Mouse (Mus musculus) small intestine, adult 2 months (tissue): ENCODE measurements around the gene Cemip. TPM values are rescaled to one million over a fixed set of nuclear protein-coding genes. Genes with fewer than 3 reads are reported as not detected.

ENCODE experiments used
- H3K27ac ChIP-seq: fragments of 200-500 bp; 2 replicates; pipeline ENCODE4 v1.5.1; 2012; ENCODE audit warnings: low read depth, low read length, control low read depth, inconsistent platforms; ENCODE audit not compliant: insufficient read depth
- H3K27me3 ChIP-seq: fragments of 200-500 bp; 2 replicates; pipeline ENCODE4 v1.6.1; 2012; ENCODE audit warnings: mild to moderate bottlenecking, moderate library complexity, low read length, inconsistent platforms; ENCODE audit not compliant: control insufficient read depth, insufficient read depth
- H3K36me3 ChIP-seq: fragments of 200-500 bp; 2 replicates; pipeline ENCODE4 v1.6.1; 2012; ENCODE audit warnings: mild to moderate bottlenecking, low read length, control low read depth, inconsistent platforms; ENCODE audit not compliant: control insufficient read depth, insufficient read depth
- H3K4me1 ChIP-seq: fragments of 200-500 bp; 2 replicates; pipeline ENCODE4 v1.6.1; 2012; ENCODE audit warnings: low read length, inconsistent platforms, mixed read lengths; ENCODE audit not compliant: control insufficient read depth, insufficient read depth, insufficient read length
- H3K4me3 ChIP-seq: fragments of 200-500 bp; 2 replicates; pipeline ENCODE4 v1.5.1; 2012; ENCODE audit warnings: low read depth, mild to moderate bottlenecking, control low read depth, inconsistent platforms, low read length, moderate library complexity
- CTCF ChIP-seq: fragments of 200-500 bp; IDR thresholded peaks from 2 replicates; pipeline ENCODE4 v1.5.1; 2012; ENCODE audit warnings: low read depth, mild to moderate bottlenecking, control low read depth, inconsistent platforms, low read length, moderate library complexity, mixed read lengths; ENCODE audit not compliant: insufficient replicate concordance, insufficient read length; ENCODE audit errors: extremely low read depth
- POLR2A ChIP-seq: fragments of 200-500 bp; IDR thresholded peaks from 2 replicates; pipeline ENCODE4 v1.6.1; 2012; ENCODE audit warnings: low read depth, mild to moderate bottlenecking, control low read depth, inconsistent platforms, low read length, moderate library complexity
- WGBS: fragments of 180-500 bp; shearing (Covaris S2); methylation state at CpG from one replicate; pipeline ENCODE4 v1.1.7; 2018; 5-methylcytosine and 5-hydroxymethylcytosine counted together
- polyA plus RNA-seq: library from polyadenylated mRNA; depleted of rRNA; stranded (reverse); fragments of >200 nt; gene quantifications from 2 replicates; pipeline ENCODE4 v1.2.3, GENCODE M21; 2012

Gene Cemip
- polyA plus RNA-seq, 1 experiment = 0.27 TPM

DNA sequence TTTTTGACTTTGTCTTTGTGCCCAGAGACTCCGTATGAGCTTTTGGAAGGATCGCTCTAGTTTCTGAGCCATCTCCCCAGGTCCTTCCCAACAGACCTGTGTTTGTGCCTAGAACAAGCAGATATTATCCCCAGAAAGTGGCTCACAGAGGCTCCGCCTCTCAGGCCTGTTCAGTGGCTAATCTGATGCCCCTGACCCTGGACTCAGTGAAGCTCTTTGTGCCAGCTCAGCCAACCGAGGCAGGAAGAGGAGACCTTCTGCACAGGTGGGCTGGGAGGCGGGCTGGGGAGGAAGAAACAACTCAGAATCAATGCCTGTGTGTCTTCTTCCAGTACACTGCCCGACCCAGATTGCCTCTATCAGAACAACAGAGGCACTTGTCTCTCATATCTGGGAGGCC is 81.9 kb downstream of the Cemip start:
- H3K27me3 ChIP-seq = no peaks in the 10 kb centered on the region
- TF ChIP-seq CTCF = no peak
- TF ChIP-seq POLR2A = no peak
- no peak overlapping the region for H3K27ac ChIP-seq
- 74% methylated on average over 6 of the region's 6 CpGs for WGBS
- no peaks in the 10 kb centered on the region for H3K36me3 ChIP-seq
- peaks cover 5% of the 10 kb centered on the region; the same call in 1 of the 2 replicates for H3K4me1 ChIP-seq
- H3K4me3 ChIP-seq = no peak overlapping the region

DNA sequence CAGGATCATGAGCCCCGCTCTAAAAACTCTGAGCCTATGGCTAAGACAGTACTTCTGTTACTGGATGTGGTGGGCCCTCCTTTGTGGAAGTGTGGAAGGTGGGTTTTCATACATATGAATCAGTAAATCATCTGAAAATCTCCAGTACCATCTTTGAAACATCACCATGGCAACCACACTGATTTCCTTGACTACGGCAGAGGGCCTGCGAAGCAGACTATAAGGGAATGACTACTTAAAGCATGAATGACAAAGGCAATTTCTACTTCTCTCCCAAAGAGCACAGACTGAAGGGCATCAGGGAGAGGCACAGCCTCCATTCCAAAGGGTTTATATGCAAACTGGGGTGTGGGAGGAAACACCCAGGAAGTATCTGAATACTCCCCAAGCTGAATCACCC is 84.8 kb downstream of the Cemip start:
- peaks cover 5% of the 10 kb centered on the region; the same call in 1 of the 2 replicates for H3K4me1 ChIP-seq
- TF ChIP-seq POLR2A (no peak), CTCF (no peak)
- H3K36me3 ChIP-seq = no peaks in the 10 kb centered on the region
- no peaks in the 10 kb centered on the region for H3K27me3 ChIP-seq
- WGBS = 94% methylated on average over 3 of the region's 3 CpGs
- H3K4me3 ChIP-seq = no peak overlapping the region
- H3K27ac ChIP-seq = no peak overlapping the region

DNA sequence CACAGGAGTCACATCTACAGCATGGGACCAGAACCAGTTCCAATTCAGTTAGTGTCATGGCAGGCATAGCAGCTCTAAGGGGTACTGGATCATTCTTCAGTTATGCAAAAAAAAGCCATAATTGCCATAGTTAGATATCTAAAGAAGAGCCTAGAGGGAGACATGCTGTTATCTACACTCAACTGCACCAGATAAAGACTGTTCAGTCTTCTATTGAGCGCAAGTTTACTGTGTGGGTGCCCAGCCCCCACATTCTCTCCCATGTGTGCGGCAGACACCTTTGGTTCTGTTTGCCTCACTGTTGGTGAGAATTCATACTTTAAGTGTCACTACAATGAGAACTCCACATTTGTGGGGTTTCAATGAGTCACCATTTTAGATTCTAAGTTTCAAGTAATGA is 85.6 kb downstream of the Cemip start:
- Histone ChIP-seq H3K4me1 (peaks cover 5% of the 10 kb centered on the region; the same call in 1 of the 2 replicates), H3K4me3 (no peak overlapping the region), H3K27ac (no peak overlapping the region), H3K27me3 (no peaks in the 10 kb centered on the region), H3K36me3 (no peaks in the 10 kb centered on the region)
- TF ChIP-seq POLR2A (no peak), CTCF (no peak)
- 95% methylated on average over 2 of the region's 2 CpGs for WGBS

DNA sequence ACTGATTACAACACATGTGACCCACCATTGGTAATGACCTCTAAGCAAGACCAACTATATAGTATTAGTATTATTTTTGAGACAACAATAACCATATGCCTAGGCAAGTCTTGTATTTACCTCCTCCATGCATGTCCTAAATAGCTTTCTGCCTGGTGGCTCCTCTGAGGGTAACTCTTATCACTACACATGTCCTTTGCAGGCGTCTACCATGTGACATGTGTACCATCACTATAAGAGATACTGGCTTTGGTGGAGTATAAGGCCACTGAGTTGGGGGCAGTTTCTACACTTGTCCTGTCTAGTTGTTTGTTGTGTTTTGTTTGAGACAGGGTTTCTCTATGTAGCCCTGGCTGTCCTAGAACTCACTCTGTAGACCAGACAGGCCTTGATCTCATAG is 86.7 kb downstream of the Cemip start:
- Histone ChIP-seq H3K4me1 (peaks cover 5% of the 10 kb centered on the region; the same call in 1 of the 2 replicates), H3K36me3 (no peaks in the 10 kb centered on the region), H3K4me3 (no peak overlapping the region), H3K27ac (no peak overlapping the region), H3K27me3 (no peaks in the 10 kb centered on the region)
- 91% methylated on average over 1 of the region's 1 CpGs for WGBS
- no peak for TF ChIP-seq POLR2A
- no peak for TF ChIP-seq CTCF

DNA sequence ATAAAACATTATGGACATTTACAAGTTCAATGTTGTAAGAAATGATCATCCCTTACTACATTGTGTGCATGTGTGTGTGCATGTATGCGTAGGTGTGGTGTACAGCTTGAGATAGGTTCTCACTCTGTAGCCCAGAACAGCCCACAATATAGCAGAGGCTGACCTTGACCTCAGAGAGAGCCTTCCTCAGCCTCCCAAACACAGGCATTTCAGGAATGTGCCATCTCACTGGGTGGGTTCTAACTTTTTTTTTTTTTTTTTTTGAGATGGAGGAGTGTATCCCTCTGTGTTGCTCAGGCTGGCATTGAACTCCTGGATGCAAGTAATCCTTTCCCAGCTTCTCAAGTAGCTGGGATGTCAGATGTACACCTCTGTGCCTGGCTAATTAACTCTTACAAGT is 92.0 kb downstream of the Cemip start:
- no peak for TF ChIP-seq CTCF
- Histone ChIP-seq H3K27ac (no peak overlapping the region), H3K4me1 (no peaks in the 10 kb centered on the region), H3K4me3 (no peak overlapping the region), H3K36me3 (no peaks in the 10 kb centered on the region), H3K27me3 (no peaks in the 10 kb centered on the region)
- WGBS = 89% methylated on average over 1 of the region's 1 CpGs

DNA sequence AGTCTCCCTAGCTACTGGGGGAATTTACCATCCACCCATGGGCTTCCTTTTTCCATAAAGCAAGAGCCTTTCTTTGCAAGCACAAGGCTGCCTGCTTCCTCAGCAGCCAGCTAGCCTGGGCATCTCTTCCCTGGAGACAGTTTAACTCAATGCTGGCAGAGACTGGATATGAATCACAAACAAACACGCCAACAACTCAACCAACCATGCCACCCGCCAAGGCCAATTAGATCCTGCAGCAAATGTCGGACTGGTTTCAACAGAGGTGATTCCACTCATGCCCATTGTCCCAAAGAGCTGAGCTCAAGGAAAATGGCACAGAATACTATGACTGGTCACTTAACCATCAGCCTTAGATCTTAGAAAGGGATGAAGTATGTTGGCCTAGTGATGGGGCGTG is 97.0 kb downstream of the Cemip start:
- 96% methylated on average over 4 of the region's 4 CpGs for whole genome bisulfite sequencing
- Histone ChIP-seq H3K4me3 (no peak overlapping the region), H3K36me3 (no peaks in the 10 kb centered on the region), H3K27ac (no peak overlapping the region), H3K27me3 (no peaks in the 10 kb centered on the region), H3K4me1 (no peaks in the 10 kb centered on the region)
- TF ChIP-seq CTCF = no peak
- TF ChIP-seq POLR2A = no peak

DNA sequence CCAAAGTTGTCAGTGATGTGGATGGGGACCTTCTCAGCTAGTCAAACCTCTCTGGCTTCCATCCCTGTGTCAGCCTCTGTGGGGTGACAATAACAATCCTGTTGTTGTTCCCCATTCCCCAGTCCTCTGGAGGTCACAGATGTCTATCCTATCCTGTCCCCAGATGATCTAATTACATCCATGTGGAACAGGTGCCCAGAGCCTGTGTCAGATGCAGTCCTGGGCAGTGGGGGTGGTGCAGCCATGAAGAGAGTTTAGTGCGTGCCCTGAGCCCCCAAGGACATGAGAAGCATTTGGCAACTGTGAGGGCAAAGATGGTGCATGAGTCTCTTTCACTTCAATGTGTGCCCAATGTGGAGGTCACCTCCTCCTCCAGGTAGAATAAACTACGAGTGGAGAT is 100.6 kb downstream of the Cemip start:
- H3K36me3 ChIP-seq = no peaks in the 10 kb centered on the region
- H3K4me3 ChIP-seq = no peak overlapping the region
- H3K27me3 ChIP-seq = no peaks in the 10 kb centered on the region
- peaks cover 3% of the 10 kb centered on the region; the same call in 1 of the 2 replicates for H3K4me1 ChIP-seq
- H3K27ac ChIP-seq = no peak overlapping the region
- TF ChIP-seq CTCF = no peak
- TF ChIP-seq POLR2A = no peak
- 87% methylated on average over 2 of the region's 2 CpGs for WGBS

DNA sequence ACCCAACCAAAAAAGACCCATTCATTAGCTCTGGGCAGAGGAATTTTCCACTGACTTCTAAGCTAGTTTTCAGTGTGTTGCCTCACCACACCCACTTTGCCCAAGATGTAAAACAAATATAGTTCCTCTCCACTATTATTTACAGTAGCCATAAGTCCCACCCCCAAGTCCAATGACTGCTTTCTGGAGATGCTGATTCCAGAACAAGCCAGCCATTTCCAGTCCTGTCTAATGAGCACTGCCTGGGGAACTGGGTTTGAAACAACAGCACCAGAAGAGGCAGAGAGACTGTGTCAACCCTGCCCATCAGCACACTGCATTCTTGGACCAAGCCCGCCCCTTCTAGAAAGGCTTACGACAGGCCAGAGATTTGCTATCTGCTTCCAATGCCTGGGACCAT is 103.7 kb downstream of the Cemip start:
- no peak for TF ChIP-seq POLR2A
- no peak for TF ChIP-seq CTCF
- peaks cover 11% of the 10 kb centered on the region; the same call in 1 of the 2 replicates for H3K4me1 ChIP-seq
- no peak overlapping the region for H3K27ac ChIP-seq
- H3K36me3 ChIP-seq = no peaks in the 10 kb centered on the region
- H3K27me3 ChIP-seq = no peaks in the 10 kb centered on the region
- H3K4me3 ChIP-seq = no peak overlapping the region
- WGBS = 60% methylated on average over 2 of the region's 2 CpGs
